Mouse (Mus musculus) MEL (cell line): ENCODE results near the gene Lrrc20.

ENCODE experiments used
- CTCF ChIP-seq, 3 experiments: IDR thresholded peaks in 2 of 3; conservative IDR thresholded peaks in 1 of 3; 2 replicates each; pipeline ENCODE4 v1.5.1; 2011 to 2012; ENCODE audit warnings: low read length in 3 of 3, low read depth in 2 of 3, mild to moderate bottlenecking in 2 of 3, improper control_type of control experiment in 1 of 3, inconsistent platforms in 1 of 3, mixed read lengths in 1 of 3, moderate library complexity in 1 of 3; ENCODE audit not compliant: control insufficient read depth in 1 of 3, insufficient read depth in 1 of 3, poor library complexity in 1 of 3, severe bottlenecking in 1 of 3
- USF1 ChIP-seq: IDR thresholded peaks from 2 replicates; pipeline ENCODE4 v1.6.1; 2014; ENCODE audit warnings: low read depth, mild to moderate bottlenecking, inconsistent platforms, low read length, improper control_type of control experiment, moderate library complexity

- TF ChIP-seq CTCF (IDR thresholded peaks at IDR 0.05 in 2 of 3, conservative IDR thresholded peaks at IDR 0.05 in 1 of 3; ENCODE audit: control insufficient read depth in 1 of 3, insufficient read depth in 1 of 3, low read depth in 2 of 3, low read length in 3 of 3, poor library complexity in 1 of 3, severe bottlenecking in 1 of 3) (no peak), USF1 (no peak)
These were observed 1.0 kb downstream of the Lrrc20 start for GRCm38 (mm10) chr10:61476440-61477165.
